Comparison of ENCODE assay signal across 8 mouse cellular contexts in genomic region chr6:121063771-121064170, GRCm38 (mm10).
DNase-seq lines count a peak whose midpoint lies in the region; ATAC-seq and TF ChIP-seq lines count a peak whose summit lies in the region.

No protein-coding gene starts in this region.

- no peak overlapping the region for H3K27ac ChIP-seq in lung, postnatal 0 days (ENCODE audit: low read length)
- H3K27ac ChIP-seq in hindbrain, embryonic 12.5 days, result peak overlapping the region; percentile 87
- H3K27ac ChIP-seq in stomach, embryonic 14.5 days (ENCODE audit: low read length), result peak overlapping the region; percentile 88; the same call in 1 of the 2 replicates

- WGBS in lung, postnatal 0 days, result 60% methylated on average over 8 of the region's 8 CpGs
- 85% methylated on average over 8 of the region's 8 CpGs for WGBS in hindbrain, embryonic 12.5 days
- 75% methylated on average over 8 of the region's 8 CpGs for WGBS in stomach, embryonic 14.5 days

- ATAC-seq in lung, postnatal 0 days, result peak; percentile 21; the same call in 1 of the 2 replicates
- 0 out of 2 replicates have a peak, but pooled peaks have one; percentile 7 for ATAC-seq in hindbrain, embryonic 12.5 days (ENCODE audit: low FRiP score)
- ATAC-seq in stomach, embryonic 14.5 days (ENCODE audit: insufficient number of reproducible peaks, insufficient read depth, low FRiP score, low read depth), result no peak

- no peaks in the 10 kb centered on the region for H3K36me3 ChIP-seq in lung, postnatal 0 days (ENCODE audit: insufficient read depth, low read length)
- H3K36me3 ChIP-seq in hindbrain, embryonic 12.5 days, result no peaks in the 10 kb centered on the region
- no peaks in the 10 kb centered on the region for H3K36me3 ChIP-seq in stomach, embryonic 14.5 days (ENCODE audit: control insufficient read depth, insufficient read depth, low read length)

- TF ChIP-seq CTCF in lung, postnatal 0 days (IDR thresholded peaks at IDR 0.05), result no peak

- no peak for TF ChIP-seq EP300 in lung, postnatal 0 days (IDR thresholded peaks at IDR 0.05)

- no peak overlapping the region for H3K4me2 ChIP-seq in lung, postnatal 0 days (replicated peaks; ENCODE audit: low read depth, low read length)
- no peak overlapping the region for H3K4me2 ChIP-seq in hindbrain, embryonic 12.5 days (replicated peaks)
- no peak overlapping the region; the same call in 1 of the 2 replicates for H3K4me2 ChIP-seq in stomach, embryonic 14.5 days (replicated peaks; ENCODE audit: low read depth, low read length)

- H3K9ac ChIP-seq in lung, postnatal 0 days (replicated peaks; ENCODE audit: low read depth), result no peak overlapping the region
- H3K9ac ChIP-seq in hindbrain, embryonic 12.5 days, result 0 out of 2 replicates have a peak overlapping the region, but pooled peaks have one; percentile 6
- H3K9ac ChIP-seq in stomach, embryonic 14.5 days (replicated peaks; ENCODE audit: low read depth, low read length), result no peak overlapping the region

- no peak for DNase-seq in lung, postnatal 0 days (ENCODE audit: low spot score)
- no peak for DNase-seq in lung, adult 18-20 months
- peak; percentile 47 to 85 for DNase-seq in kidney, postnatal 25 days
- no peak for DNase-seq in thymus, postnatal 14 days
- DNase-seq in left cerebral cortex, adult 18-20 months (ENCODE audit: low spot score in 2 of 2), result no peak
- DNase-seq in left cerebral cortex, adult 11 months (ENCODE audit: low spot score), result no peak

- H3K4me1 ChIP-seq in lung, postnatal 0 days (ENCODE audit: insufficient read depth, low read depth, low read length), result peaks cover 7% of the 10 kb centered on the region; the same call in 1 of the 2 replicates
- peaks cover 42% of the 10 kb centered on the region for H3K4me1 ChIP-seq in hindbrain, embryonic 12.5 days
- H3K4me1 ChIP-seq in stomach, embryonic 14.5 days (ENCODE audit: control insufficient read depth, insufficient read depth, low read length), result peaks cover 17% of the 10 kb centered on the region; the same call in 1 of the 2 replicates

- no peak overlapping the region for H3K4me3 ChIP-seq in lung, postnatal 0 days (ENCODE audit: low read depth, low read length)
- H3K4me3 ChIP-seq in hindbrain, embryonic 12.5 days, result no peak overlapping the region
- no peak overlapping the region for H3K4me3 ChIP-seq in stomach, embryonic 14.5 days (ENCODE audit: low read depth, low read length)

- H3K9me3 ChIP-seq in lung, postnatal 0 days (ENCODE audit: low read length), result no peaks in the 10 kb centered on the region
- H3K9me3 ChIP-seq in hindbrain, embryonic 12.5 days (replicated peaks), result no peaks in the 10 kb centered on the region
- H3K9me3 ChIP-seq in stomach, embryonic 14.5 days (ENCODE audit: control insufficient read depth, low read depth, low read length), result no peaks in the 10 kb centered on the region

- no peaks in the 10 kb centered on the region for H3K27me3 ChIP-seq in lung, postnatal 0 days (replicated peaks; ENCODE audit: insufficient read depth, low read length)
- H3K27me3 ChIP-seq in hindbrain, embryonic 12.5 days, result no peaks in the 10 kb centered on the region
- no peaks in the 10 kb centered on the region for H3K27me3 ChIP-seq in stomach, embryonic 14.5 days (ENCODE audit: control insufficient read depth, insufficient read depth, low read length)

Comparison
In these comparisons a context has a peak if more than half of its experiments do, and no peak if none do; other contexts are left out.
1. DNase-seq: peak in kidney, postnatal 25 days (2 of 2); none in lung, postnatal 0 days (single experiment), lung, adult 18-20 months (0 of 2), thymus, postnatal 14 days (single experiment), left cerebral cortex, adult 18-20 months (0 of 2) and left cerebral cortex, adult 11 months (single experiment).